Mouse (Mus musculus): ENCODE results near the gene Mtus2.

DNA sequence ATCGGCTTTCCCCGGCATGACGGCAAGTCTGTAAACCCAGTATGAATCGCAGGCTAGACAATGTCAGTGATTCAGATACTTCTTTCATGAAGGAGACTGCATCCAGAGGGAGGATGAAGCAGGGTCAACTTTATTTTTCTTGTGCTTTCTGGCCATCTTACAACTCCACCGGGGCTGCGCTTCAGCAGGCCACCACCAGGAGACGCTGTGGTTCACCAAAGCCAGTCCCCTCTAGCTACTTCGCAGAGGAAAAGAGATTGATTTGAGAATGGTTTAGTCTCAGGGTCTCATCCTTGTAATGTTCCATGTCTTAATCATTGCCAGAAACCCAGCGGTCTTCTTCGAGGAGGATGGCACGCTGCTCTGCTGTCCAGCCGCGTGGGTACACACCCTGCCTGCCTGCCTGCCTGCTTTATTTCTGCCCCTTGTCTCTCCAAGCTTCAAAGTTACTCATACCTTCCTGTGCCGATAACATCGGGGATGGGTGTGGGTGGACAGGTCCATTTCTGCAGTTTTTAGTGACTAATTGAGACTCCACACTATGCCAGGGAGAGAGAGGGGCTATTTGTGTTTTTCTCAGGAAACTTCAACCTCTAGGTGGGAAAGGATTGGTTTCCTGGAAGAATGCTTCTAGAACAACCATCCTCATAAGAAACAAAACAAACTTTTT is 31.1 kb upstream of the Mtus2 start:
- TF ChIP-seq POLR2A (IDR thresholded peaks at IDR 0.05; ENCODE audit: borderline replicate concordance, control insufficient read depth, low read depth, low read length) = no peak
- TF ChIP-seq CTCF (IDR thresholded peaks at IDR 0.05; ENCODE audit: control insufficient read depth, insufficient read depth, low read length) = peak; percentile 53; the same call in 1 of the 2 replicates
